Mouse (Mus musculus): ENCODE data around the gene Clip1.

DNA sequence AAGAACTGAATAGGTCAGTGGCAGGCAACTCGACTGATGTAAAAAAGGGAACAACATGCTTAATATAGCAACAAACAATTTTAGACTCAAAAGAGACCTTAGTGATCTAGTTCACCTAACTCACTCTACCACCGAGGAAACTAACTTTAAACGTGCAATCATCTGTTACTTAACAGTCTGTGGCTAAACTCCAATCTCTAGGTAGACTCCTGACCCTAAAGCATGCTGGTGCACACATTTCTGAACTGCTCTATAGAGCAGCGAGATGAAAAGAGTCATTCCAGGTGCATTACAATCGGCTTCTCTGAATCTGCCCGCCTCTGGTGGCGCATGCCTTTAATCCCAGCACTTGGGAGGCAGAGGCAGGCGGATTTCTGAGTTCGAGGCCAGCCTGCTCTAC lies 8.7 kb downstream of the Clip1 start:
- TF ChIP-seq POLR2A (IDR thresholded peaks at IDR 0.05; ENCODE audit: control insufficient read depth, low read depth, low read length) (no peak), CTCF (IDR thresholded peaks at IDR 0.05; ENCODE audit: control insufficient read depth, insufficient read depth, insufficient replicate concordance, low read depth, low read length) (no peak)
